Mouse (Mus musculus): Measurements from ENCODE around the gene Rundc3b. TPM values are rescaled to one million over a fixed set of nuclear protein-coding genes. Genes with fewer than 3 reads are reported as not detected.

The Rundc3b gene
- total and polyA plus RNA-seq, 2 experiments from 2014 or later, result 38.5 to 68.0 TPM

DNA sequence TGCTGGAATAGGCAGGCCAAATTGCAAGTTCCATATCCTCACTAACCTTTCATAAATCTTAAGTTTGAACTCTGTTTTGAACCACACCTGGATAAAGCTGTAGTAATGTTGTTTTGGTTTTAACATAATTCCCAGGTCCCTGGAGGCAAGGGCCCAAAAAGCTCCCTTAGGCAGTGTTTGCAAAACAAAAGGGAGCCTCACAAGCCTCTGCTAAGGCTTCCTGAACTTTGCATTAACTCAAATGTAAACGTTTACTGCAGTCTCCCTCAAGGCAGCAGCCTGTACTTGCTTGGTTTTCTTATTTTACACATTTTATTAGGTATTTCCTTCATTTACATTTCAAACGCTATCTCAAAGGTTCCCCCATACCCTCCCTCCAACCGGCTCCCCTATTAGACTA, 103.7 kb downstream of the Rundc3b start:
- no peaks in the 10 kb centered on the region for H3K9me3 ChIP-seq (ENCODE audit: low read length)
- H3K27me3 ChIP-seq (ENCODE audit: insufficient read depth, low read length), result no peaks in the 10 kb centered on the region
- H3K36me3 ChIP-seq (ENCODE audit: insufficient read depth, low read length), result no peaks in the 10 kb centered on the region
- H3K4me3 ChIP-seq (ENCODE audit: low read depth, low read length), result no peak overlapping the region
- H3K4me2 ChIP-seq (ENCODE audit: low read depth, low read length, poor library complexity, severe bottlenecking), result no peak overlapping the region
- H3K9ac ChIP-seq (replicated peaks; ENCODE audit: low read length, poor library complexity, severe bottlenecking), result no peak overlapping the region
- ATAC-seq (ENCODE audit: low FRiP score), result no peak
- no peak overlapping the region for H3K27ac ChIP-seq (ENCODE audit: low read depth, low read length)
- no peak for DNase-seq (ENCODE audit: low spot score)
- no peaks in the 10 kb centered on the region for H3K4me1 ChIP-seq (ENCODE audit: insufficient read depth, low read length)
- WGBS, result 43% methylated on average over 3 of the region's 3 CpGs
- TF ChIP-seq CTCF (IDR thresholded peaks at IDR 0.05), result no peak

DNA sequence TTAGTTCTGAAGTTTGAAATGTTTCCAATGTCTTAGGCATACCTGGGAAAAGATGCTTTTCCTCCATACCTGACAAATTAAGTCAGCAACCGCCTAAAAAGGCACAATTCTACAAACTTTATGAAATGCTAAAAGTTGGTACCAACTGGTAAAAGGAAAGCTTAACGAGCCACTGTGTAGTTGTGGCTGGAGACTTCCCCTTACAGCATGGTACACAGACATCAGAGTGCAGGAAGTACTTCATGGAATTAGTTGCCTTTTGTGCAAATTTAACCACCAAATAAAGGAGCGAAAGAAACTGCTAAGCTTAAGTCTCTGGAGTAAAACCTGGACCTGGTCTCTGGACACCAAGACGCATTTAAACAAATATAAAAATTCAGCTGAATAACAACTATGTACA, 131.0 kb downstream of the Rundc3b start:
- Histone ChIP-seq H3K27ac (ENCODE audit: low read depth, low read length) (no peak overlapping the region), H3K9me3 (ENCODE audit: low read length) (no peaks in the 10 kb centered on the region), H3K4me1 (ENCODE audit: insufficient read depth, low read length) (no peaks in the 10 kb centered on the region), H3K36me3 (ENCODE audit: insufficient read depth, low read length) (peaks cover 12% of the 10 kb centered on the region), H3K4me3 (ENCODE audit: low read depth, low read length) (no peak overlapping the region), H3K9ac (replicated peaks; ENCODE audit: low read length, poor library complexity, severe bottlenecking) (no peak overlapping the region), H3K4me2 (ENCODE audit: low read depth, low read length, poor library complexity, severe bottlenecking) (no peak overlapping the region), H3K27me3 (ENCODE audit: insufficient read depth, low read length) (no peaks in the 10 kb centered on the region)
- ATAC-seq (ENCODE audit: low FRiP score) (no peak), DNase-seq (ENCODE audit: low spot score) (no peak)
- no peak for TF ChIP-seq CTCF (IDR thresholded peaks at IDR 0.05)
- 73% methylated on average over 4 of the region's 4 CpGs for WGBS

DNA sequence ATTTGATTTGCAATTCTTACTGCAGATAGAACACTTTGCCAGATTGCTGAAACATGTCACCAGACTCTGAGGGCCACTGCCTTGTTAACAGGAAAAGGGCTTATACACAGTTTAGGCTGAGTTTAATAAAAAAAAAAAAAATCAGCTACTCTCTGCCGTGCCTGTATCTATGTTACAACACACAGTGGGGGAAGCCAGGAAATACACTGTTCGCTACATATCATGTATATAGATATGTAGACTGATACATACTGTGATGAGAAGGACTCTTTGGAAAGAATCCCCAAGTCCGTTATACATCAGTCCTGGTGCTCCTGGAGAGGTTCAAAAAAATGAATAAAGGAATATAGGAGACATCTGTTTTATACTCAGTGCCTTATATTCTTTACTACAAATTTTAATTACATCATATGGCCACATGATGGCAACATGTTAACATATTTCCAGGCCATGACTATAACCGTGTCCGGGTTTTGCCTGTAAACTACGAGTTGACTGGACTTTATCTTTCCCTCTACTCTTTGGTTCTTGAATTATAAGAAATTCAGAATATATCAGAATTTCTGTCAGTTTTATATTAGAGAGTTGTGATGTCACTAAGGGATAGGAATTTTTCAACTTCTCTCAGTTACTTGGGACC, 133.2 kb downstream of the Rundc3b start:
- Histone ChIP-seq H3K4me2 (ENCODE audit: low read depth, low read length, poor library complexity, severe bottlenecking) (no peak overlapping the region), H3K9me3 (ENCODE audit: low read length) (no peaks in the 10 kb centered on the region), H3K27me3 (ENCODE audit: insufficient read depth, low read length) (no peaks in the 10 kb centered on the region), H3K27ac (ENCODE audit: low read depth, low read length) (no peak overlapping the region), H3K4me1 (ENCODE audit: insufficient read depth, low read length) (no peaks in the 10 kb centered on the region), H3K4me3 (ENCODE audit: low read depth, low read length) (no peak overlapping the region), H3K9ac (replicated peaks; ENCODE audit: low read length, poor library complexity, severe bottlenecking) (no peak overlapping the region), H3K36me3 (ENCODE audit: insufficient read depth, low read length) (peaks cover 12% of the 10 kb centered on the region)
- ATAC-seq (ENCODE audit: low FRiP score) (peak; percentile 69; the same call in 1 of the 2 replicates), DNase-seq (ENCODE audit: low spot score) (peak; percentile 75)
- TF ChIP-seq CTCF (IDR thresholded peaks at IDR 0.05), result peak; percentile 71
- 28% methylated on average over 6 of the region's 6 CpGs for WGBS

DNA sequence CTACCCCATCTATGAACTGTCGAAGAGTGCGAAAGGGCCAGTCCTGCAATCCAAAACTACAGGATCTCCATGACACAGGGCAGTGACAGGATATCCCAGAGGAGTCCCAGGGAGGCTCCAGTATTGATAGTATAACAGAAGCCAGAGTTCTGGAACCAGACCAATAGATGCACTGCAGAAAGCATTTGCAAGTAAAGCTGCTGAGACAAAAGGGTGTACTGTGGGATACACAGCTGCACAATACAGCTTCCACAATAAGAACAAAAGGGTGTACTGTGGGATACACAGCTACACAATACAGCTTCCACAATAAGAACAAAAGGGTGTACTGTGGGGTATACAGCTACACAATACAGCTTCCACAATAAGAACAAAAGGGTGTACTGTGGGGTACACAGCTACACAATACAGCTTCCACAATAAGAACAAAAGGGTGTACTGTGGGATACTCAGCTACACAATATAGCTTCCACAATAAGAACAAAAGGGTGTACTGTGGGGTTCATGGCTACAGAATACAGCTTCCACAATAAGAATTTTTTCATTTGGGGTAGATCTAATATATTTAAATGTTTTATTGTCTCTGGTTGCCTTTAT, 134.0 kb downstream of the Rundc3b start:
- no peak overlapping the region for H3K4me3 ChIP-seq (ENCODE audit: low read depth, low read length)
- H3K4me2 ChIP-seq (ENCODE audit: low read depth, low read length, poor library complexity, severe bottlenecking), result no peak overlapping the region
- H3K9ac ChIP-seq (replicated peaks; ENCODE audit: low read length, poor library complexity, severe bottlenecking), result no peak overlapping the region
- peaks cover 8% of the 10 kb centered on the region for H3K36me3 ChIP-seq (ENCODE audit: insufficient read depth, low read length)
- 25% methylated on average over 2 of the region's 2 CpGs for whole genome bisulfite sequencing
- ATAC-seq (ENCODE audit: low FRiP score) (no peak), DNase-seq (ENCODE audit: low spot score) (peak; percentile 30)
- H3K27me3 ChIP-seq (ENCODE audit: insufficient read depth, low read length), result no peaks in the 10 kb centered on the region
- no peak overlapping the region for H3K27ac ChIP-seq (ENCODE audit: low read depth, low read length)
- H3K4me1 ChIP-seq (ENCODE audit: insufficient read depth, low read length), result no peaks in the 10 kb centered on the region
- no peak for TF ChIP-seq CTCF (IDR thresholded peaks at IDR 0.05)
- H3K9me3 ChIP-seq (ENCODE audit: low read length), result no peaks in the 10 kb centered on the region

DNA sequence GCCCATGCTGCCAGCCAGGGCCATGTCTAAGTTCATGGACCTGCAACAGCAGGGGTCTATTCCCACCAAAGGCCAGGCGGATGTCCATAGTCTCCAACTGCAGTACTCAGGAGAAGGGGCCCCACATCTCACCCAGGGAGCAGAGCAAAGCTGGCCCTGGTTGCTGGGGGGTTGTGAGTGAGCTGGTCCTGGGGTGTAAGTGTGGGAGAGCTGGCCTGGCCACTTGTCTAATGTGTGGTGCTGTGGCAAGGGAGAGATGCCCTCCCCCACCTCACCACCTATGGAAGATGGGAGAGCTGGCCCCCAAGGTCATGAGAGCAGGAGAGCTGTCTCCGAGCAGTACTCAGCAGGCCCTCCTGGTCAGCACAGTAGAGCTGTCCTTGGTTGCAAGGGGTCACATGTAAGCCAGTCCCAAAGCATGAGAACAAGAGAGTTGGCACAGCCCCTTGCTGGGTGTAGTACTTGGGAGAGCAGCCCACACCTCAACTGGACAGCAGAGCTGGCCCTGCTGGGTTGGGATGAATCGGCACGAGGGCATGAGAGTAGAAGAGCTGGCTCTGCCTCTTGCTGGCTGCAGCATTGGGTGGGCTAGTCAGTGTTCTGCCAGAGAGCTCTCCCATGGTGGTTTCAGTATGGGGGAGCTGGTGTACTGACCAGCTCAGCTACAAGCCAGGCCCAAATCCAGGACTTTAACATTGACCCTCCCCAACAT, 134.6 kb downstream of the Rundc3b start:
- H3K9me3 ChIP-seq (ENCODE audit: low read length), result no peaks in the 10 kb centered on the region
- H3K4me2 ChIP-seq (ENCODE audit: low read depth, low read length, poor library complexity, severe bottlenecking), result no peak overlapping the region
- no peak overlapping the region for H3K27ac ChIP-seq (ENCODE audit: low read depth, low read length)
- no peak for TF ChIP-seq CTCF (IDR thresholded peaks at IDR 0.05)
- peaks cover 7% of the 10 kb centered on the region for H3K36me3 ChIP-seq (ENCODE audit: insufficient read depth, low read length)
- H3K9ac ChIP-seq (replicated peaks; ENCODE audit: low read length, poor library complexity, severe bottlenecking), result 0 out of 2 replicates have a peak overlapping the region, but pooled peaks have one; percentile 29
- WGBS, result 53% methylated on average over 4 of the region's 4 CpGs
- H3K4me3 ChIP-seq (ENCODE audit: low read depth, low read length), result no peak overlapping the region
- no peaks in the 10 kb centered on the region for H3K4me1 ChIP-seq (ENCODE audit: insufficient read depth, low read length)
- ATAC-seq (ENCODE audit: low FRiP score) (peak; percentile 11; the same call in 1 of the 2 replicates), DNase-seq (ENCODE audit: low spot score) (no peak)
- H3K27me3 ChIP-seq (ENCODE audit: insufficient read depth, low read length), result no peaks in the 10 kb centered on the region

DNA sequence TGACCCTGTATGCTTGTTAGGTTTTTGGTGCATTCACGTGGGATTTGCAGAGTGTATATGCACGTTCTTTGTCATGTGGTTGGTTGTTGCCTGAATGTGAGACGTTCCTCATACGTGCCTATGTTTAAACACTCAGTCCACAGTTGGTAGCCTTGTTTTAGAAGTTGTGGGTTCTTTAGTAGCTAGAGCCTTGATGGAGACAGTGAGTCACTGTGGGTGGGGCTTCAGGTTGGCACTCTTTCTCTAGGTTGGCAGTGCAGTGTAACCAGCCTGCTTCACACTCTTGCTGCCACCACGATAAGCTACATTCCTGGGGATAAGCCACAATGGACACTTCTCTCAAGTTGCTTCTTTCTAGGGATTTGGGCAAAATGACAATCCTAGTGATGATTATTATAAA, 166.2 kb downstream of the Rundc3b start:
- ATAC-seq (ENCODE audit: low FRiP score) (no peak), DNase-seq (ENCODE audit: low spot score) (no peak)
- no peaks in the 10 kb centered on the region for H3K27me3 ChIP-seq (ENCODE audit: insufficient read depth, low read length)
- no peaks in the 10 kb centered on the region for H3K4me1 ChIP-seq (ENCODE audit: insufficient read depth, low read length)
- no peaks in the 10 kb centered on the region for H3K36me3 ChIP-seq (ENCODE audit: insufficient read depth, low read length)
- H3K9ac ChIP-seq (replicated peaks; ENCODE audit: low read length, poor library complexity, severe bottlenecking), result no peak overlapping the region
- H3K4me3 ChIP-seq (ENCODE audit: low read depth, low read length), result no peak overlapping the region
- TF ChIP-seq CTCF (IDR thresholded peaks at IDR 0.05), result no peak
- 91% methylated on average over 5 of the region's 5 CpGs for WGBS
- no peaks in the 10 kb centered on the region for H3K9me3 ChIP-seq (ENCODE audit: low read length)
- H3K27ac ChIP-seq (ENCODE audit: low read depth, low read length), result no peak overlapping the region
- no peak overlapping the region for H3K4me2 ChIP-seq (ENCODE audit: low read depth, low read length, poor library complexity, severe bottlenecking)
